Mouse (Mus musculus) lung, postnatal 0 days (tissue): ENCODE measurements around the gene Rpl15.

ENCODE experiments used
- CTCF ChIP-seq: IDR thresholded peaks from 2 replicates; pipeline ENCODE4 v1.5.1; 2016; ENCODE audit warnings: antibody characterized with exemption, mild to moderate bottlenecking
- EP300 ChIP-seq: IDR thresholded peaks from 2 replicates; pipeline ENCODE4 v1.6.1; 2016; ENCODE audit warnings: antibody characterized with exemption, mild to moderate bottlenecking, control low read depth

- TF ChIP-seq CTCF = no peak
- TF ChIP-seq EP300 = no peak
Observed at GRCm38 (mm10) chr14:18221977-18222376, 49.2 kb downstream of the Rpl15 start.
